Mouse (Mus musculus) mesoderm, embryonic 11.5 days (tissue): ENCODE measurements around the gene Cfap69.

Experiments used
- DNase-seq: peaks from one replicate; pipeline ENCODE4 v3.0.0-alpha.2; 2012; ENCODE audit warnings: low read depth, low spot score

The Cfap69 gene

DNA sequence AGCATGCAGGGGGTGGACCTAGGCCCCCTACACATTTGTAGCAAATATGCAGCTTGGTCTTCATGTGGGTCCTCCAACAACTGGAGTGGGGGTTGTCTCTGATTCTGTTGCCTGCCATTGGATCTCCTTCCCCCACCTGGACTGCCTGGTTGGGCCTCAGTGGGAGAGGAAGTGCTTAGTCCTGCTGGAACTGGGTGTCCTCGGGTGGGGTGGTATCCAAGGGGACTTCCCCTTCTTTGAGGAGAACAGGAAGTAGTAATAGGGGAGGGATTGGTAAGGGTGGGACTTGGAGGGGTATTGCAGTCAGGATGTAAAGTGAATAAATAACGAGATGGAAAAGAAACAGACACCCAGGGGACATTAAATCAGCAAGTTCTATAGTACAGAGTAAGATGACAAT is 5.4 kb downstream of the Cfap69 start:
- DNase-seq = no peak

DNA sequence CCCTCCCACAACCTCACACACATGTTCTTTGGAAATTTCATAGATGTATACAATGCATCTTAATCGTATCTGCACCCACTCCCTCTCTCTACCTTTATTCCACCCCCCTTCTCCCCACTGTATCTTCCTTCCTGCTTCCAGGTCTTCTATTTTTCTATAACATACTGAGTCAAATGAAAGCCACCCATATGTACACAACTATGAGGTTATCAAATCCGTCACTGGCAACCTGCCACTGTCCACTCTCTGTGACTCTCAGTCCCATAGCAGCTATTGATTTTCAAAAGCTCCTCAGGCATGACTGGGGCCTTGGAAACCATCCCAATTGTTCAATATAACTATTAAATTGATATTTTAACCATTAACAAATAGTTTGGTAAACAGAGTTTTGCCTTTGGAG is 6.1 kb downstream of the Cfap69 start:
- DNase-seq = no peak

DNA sequence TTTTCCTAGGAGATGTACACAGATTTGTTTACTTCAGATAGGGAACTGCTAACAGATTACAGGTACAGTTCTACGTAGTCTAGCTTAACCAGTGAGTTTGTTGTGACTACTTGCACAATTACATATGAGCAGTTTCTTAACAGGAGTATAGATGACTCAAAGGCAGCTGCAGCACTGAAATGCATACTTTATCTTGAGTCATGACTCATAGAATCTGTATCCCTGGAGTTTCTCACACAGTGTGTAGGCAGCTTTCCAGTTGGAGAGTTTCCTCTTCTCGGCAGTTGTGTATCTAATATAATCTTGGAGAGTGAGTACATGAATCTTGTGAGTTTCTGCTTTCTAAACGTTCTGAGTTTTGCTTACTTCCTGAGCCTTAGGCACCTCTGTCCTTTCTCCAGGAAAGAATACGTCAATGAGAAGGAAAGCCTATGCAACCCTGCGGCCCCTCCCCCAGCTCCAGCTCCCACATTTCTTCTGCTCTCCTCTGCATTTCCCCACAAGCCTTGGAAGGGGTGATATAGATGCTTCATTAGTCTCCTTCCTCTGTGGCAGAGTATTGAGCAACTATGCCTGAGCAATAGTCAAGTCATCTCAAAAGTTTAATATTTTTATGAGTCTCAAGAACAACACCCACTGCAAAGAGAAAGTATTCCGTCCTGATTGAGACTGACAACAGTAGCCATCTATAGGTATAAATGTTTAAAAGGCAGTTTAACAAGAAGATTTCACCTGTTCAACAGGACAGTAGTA is 15.0 kb downstream of the Cfap69 start:
- DNase-seq = no peak

- peak; percentile 15 for DNase-seq
Observed at GRCm38 (mm10) chr5:5646173-5646572, 17.9 kb downstream of the Cfap69 start.

- no peak for DNase-seq
Observed at GRCm38 (mm10) chr5:5638496-5638895, 25.5 kb downstream of the Cfap69 start.

DNA sequence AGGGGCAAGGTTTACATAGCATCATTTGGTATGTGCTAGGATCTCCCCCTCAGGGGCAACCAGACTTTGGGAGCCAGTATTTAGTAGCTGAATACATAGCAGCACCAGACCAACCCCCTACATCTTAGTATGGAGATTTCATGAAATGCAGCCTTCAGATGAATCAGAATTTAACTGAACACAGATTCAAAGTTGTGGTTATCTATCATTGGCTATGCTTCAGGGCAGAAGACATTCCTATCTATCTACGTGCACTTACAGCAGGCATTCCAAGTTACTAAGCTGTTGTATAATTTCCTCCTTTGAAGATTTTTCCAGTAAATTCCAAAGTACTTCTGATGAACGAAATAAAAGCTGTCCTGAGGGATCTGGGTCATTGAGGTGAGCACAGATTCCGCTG is 38.5 kb downstream of the Cfap69 start:
- DNase-seq = no peak

GRCm38 (mm10) chr5:5618329-5618728 is 45.7 kb downstream of the Cfap69 start:
- no peak for DNase-seq

GRCm38 (mm10) chr5:5610540-5610939 is 53.5 kb downstream of the Cfap69 start:
- no peak for DNase-seq

DNA sequence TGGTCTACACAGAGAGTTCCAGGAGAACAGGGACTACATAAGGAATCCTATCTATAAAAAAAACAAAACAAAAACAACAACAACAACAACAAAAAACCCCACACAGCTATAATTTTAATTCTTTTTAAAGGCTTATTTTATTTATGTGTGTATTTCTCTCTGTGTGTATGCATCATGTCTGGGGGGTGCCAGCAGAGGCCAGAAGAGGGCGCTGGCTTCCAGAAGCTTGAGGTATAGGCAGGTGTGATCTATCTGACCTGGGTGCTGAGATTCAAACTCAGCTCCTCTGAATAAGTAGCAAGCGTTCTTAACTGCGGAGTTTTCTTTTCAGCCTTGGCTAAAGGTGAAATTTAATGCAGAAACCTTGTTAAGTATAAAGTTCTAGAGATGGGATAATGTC is 76.4 kb downstream of the Cfap69 start:
- no peak for DNase-seq

DNA sequence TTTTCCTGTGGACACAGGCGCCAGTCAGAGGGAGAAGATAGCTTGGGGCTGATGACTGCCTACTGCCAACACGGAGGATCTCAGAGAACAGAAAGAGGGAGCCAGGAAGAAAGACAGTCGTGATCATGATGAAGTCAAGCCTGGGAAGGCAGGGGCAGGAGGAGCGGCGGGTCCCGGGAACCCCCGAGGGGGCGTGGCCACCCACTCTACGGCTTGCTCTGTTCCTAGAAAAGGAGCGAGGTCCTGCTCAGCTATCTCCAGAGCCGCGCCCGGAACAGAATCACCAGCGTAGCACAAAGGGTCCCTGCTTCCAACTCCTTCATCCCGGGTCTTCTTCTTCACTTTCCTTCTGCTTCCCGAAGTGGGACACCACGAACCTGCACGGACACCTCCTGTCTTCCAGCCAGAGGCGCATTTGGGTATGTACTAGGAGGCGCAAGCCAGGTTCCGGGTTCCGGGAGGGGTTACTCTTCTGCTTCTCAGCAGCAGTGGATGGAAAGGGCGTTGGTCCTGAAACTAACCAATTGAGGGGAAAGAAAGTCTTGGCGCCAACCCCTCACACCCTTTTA is 90.2 kb downstream of the Cfap69 start, which contains the start of gene Gm8773:
Gene Gm8773, plus strand, starts transcription at position 51 of the 569 bp plus-strand sequence.
- DNase-seq = peak; percentile 48

DNA sequence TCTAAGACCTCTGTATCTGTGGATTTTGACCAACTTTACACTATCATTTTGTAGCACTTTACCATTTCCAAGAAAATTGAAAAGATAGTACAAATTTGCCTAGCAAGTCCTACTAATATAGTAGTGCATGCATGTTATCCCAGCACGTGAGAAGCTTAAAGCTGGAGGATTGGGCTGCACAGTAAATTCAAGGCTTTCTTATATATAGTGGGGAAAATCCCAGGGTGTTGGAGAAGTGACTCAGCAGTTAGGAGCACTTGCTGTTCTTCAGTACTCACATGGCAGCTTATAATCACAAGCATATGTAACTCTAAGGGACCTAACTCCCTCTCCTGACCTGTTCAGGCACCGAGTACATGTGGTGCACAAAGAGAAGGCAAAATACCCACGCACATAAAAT is 101.6 kb downstream of the Cfap69 start:
- no peak for DNase-seq

- no peak for DNase-seq
Observed at GRCm38 (mm10) chr5:5561041-5561706, 102.9 kb downstream of the Cfap69 start.

GRCm38 (mm10) chr5:5559798-5560197 is 104.2 kb downstream of the Cfap69 start:
- no peak for DNase-seq

GRCm38 (mm10) chr5:5559079-5559740 is 104.8 kb downstream of the Cfap69 start, which contains the start of gene Gtpbp10:
Gene Gtpbp10 (minus strand): TSS chr5:5559538.
- DNase-seq = peak; percentile 96

GRCm38 (mm10) chr5:5551110-5551509 is 112.9 kb downstream of the Cfap69 start:
- DNase-seq = no peak

GRCm38 (mm10) chr5:5540385-5540784 is 123.7 kb downstream of the Cfap69 start:
- no peak for DNase-seq

DNA sequence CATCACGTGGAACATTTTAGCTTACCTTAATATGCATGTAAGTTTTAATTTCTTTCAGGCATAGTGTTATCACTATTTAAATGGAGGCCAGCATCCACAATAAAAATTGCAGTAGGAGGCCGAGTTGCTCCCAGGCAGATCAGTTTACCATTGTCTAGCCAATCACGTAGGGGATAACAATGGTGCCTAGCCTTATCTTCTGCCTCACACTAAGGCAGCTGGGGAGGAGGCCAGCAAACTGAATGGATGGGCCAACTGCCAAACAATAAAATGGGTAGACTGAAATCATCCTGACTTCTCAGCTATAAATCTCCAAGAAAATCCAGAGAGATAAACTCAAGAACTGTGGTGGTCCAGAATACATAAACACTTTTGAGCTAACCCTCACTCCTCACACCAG is 124.3 kb downstream of the Cfap69 start:
- no peak for DNase-seq

GRCm38 (mm10) chr5:5536131-5536530 is 127.9 kb downstream of the Cfap69 start:
- no peak for DNase-seq

DNA sequence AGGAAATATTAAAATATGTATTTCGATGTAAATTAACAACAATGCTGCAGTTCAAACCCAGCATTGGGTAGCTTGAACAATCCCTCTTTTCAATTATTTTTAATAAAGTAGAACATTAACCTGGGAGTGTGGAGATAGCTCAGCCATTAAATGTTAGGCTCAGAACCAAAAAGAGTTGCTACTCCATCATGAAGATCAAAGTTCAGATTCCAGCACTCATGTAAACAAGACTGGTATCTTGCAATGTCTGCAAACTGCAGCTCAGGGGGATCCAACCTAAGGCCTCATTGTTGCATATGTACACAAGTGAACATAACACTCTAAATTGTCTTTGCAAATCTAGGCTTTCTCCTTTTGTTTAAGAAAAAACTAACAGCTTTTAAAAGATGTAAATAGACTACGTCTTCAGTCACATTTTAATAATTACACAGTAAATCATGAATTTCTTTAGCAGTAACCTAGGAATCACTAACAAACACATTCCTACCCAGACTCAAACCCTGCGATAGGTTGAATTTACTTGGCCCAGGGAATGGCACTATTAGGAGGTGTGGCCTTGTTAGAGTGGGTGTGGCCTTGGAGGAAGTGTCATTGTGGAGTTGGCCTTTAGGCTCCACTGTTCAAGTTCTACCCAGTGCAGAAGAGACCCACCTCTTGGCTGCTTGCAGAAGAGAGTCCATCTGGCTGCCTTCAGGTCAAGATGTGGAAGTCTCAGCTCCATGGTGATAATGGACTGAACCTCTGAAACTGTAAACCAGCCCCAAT is 130.2 kb downstream of the Cfap69 start:
- no peak for DNase-seq
